Mouse (Mus musculus) Patski (cell line): Measurements from ENCODE around the gene Fam189a2. TPM values are rescaled to one million over a fixed set of nuclear protein-coding genes. Genes with fewer than 3 reads are reported as not detected.
A peak's percentile ranks its signal among the peaks of the same experiment; 100 is the strongest.

Experiments used
- ATAC-seq: fragments of 100-300 bp; one replicate; pipeline ENCODE4 v1.8.0; 2021
- CTCF ChIA-PET: fragments of 350-600 bp; sonication (Branson Sonifier 250); formaldehyde crosslinking; loops from one replicate; lab custom pipeline; 2022; ENCODE audit warnings: inconsistent platforms; lab: Charles Lee
- POLR2A ChIA-PET: fragments of 350-600 bp; sonication (Branson Sonifier 250); formaldehyde crosslinking; loops from one replicate; lab custom pipeline; 2022; ENCODE audit warnings: antibody characterized with exemption, inconsistent platforms; lab: Charles Lee
- DNase-seq: peaks from one replicate; pipeline ENCODE4 v3.0.0-alpha.2; 2011; ENCODE audit warnings: low read depth, low spot score
- H3K27me3 ChIP-seq: fragments of 371-371 bp; one replicate; pipeline ENCODE4 v1.5.1; 2021
- CTCF ChIP-seq: fragments of 100-300 bp; IDR thresholded peaks from one replicate; pipeline ENCODE4 v1.5.1; 2021
- in situ Hi-C: fragments of 300-500 bp; cut with MboI; formaldehyde crosslinking; loops from 3 replicates; pipeline ENCODE4 v1.11.1; 2018; ENCODE audit warnings: low pct_unique_long_range_greater_than_20kb, mixed read lengths
- polyA plus RNA-seq: library from polyadenylated mRNA; unstranded; gene quantifications from one replicate; pipeline ENCODE4 v1.2.3, GENCODE M21; 2021

Gene Fam189a2
- polyA plus RNA-seq, 1 experiment from 2014 or later = 2.3 TPM

GRCm38 (mm10) chr19:24054904-24055303, 24.1 kb upstream of the Fam189a2 start:
- in situ Hi-C loops = no loop called here
- ATAC-seq = peak; percentile 77
- POLR2A ChIA-PET = interaction anchor here (0.7 kb wide), 1 partner anchor 55 kb away, joined by 3 read pairs; no protein-coding TSS in a partner anchor

GRCm38 (mm10) chr19:24054265-24054664, 23.4 kb upstream of the Fam189a2 start:
- in situ Hi-C loops = no loop called here
- DNase-seq = no peak
- ChIA-PET POLR2A (no interaction called here), CTCF (interaction anchor here (1.0 to 1.5 kb wide), 2 partner anchors 18 to 81 kb away, joined by 3 read pairs; no protein-coding TSS in a partner anchor)
- H3K27me3 ChIP-seq = no peaks in the 10 kb centered on the region
- no peak for ATAC-seq
- no peak for TF ChIP-seq CTCF

More at GRCm38 (mm10) chr19:24054904-24055303, 24.1 kb upstream of the Fam189a2 start:
- peak; percentile 92 for DNase-seq
- CTCF ChIA-PET = interaction anchor here (1.0 to 1.5 kb wide), 3 partner anchors 19 to 82 kb away, joined by 3 read pairs; no protein-coding TSS in a partner anchor
- H3K27me3 ChIP-seq = no peaks in the 10 kb centered on the region
- no peak for TF ChIP-seq CTCF

- ATAC-seq (peak; percentile 45), DNase-seq (no peak)
- POLR2A ChIA-PET = interaction anchor here (0.6 kb wide), 1 partner anchor 831 kb away, joined by 3 read pairs; no protein-coding TSS in a partner anchor
- no peaks in the 10 kb centered on the region for H3K27me3 ChIP-seq
- CTCF ChIA-PET = interaction anchor here (1.0 to 1.5 kb wide), 2 partner anchors 9 to 45 kb away, joined by 3 to 4 read pairs; no protein-coding TSS in a partner anchor
- in situ Hi-C loops = no loop called here
- TF ChIP-seq CTCF = no peak
Observed at GRCm38 (mm10) chr19:24050514-24050913, 19.7 kb upstream of the Fam189a2 start.

- no peak for TF ChIP-seq CTCF
- CTCF ChIA-PET = interaction anchor here (0.6 to 1.3 kb wide), 3 partner anchors 9 to 60 kb away, joined by 3 to 4 read pairs (median 3); no protein-coding TSS in a partner anchor
- peaks cover 4% of the 10 kb centered on the region for H3K27me3 ChIP-seq
- DNase-seq (no peak), ATAC-seq (no peak)
- in situ Hi-C loops = no loop called here
- POLR2A ChIA-PET = no interaction called here
Observed at GRCm38 (mm10) chr19:24049329-24049728, 18.5 kb upstream of the Fam189a2 start.

- no peak for TF ChIP-seq CTCF
- in situ Hi-C loops = no loop called here
Observed at GRCm38 (mm10) chr19:24046395-24046993, 15.7 kb upstream of the Fam189a2 start.

GRCm38 (mm10) chr19:24042387-24042786, 11.6 kb upstream of the Fam189a2 start:
- peaks cover 6% of the 10 kb centered on the region for H3K27me3 ChIP-seq
- ATAC-seq (no peak), DNase-seq (no peak)
- in situ Hi-C loops = no loop called here
- POLR2A ChIA-PET = no interaction called here
- CTCF ChIA-PET = no interaction called here
- no peak for TF ChIP-seq CTCF

More at GRCm38 (mm10) chr19:24046395-24046993, 15.7 kb upstream of the Fam189a2 start:
- ATAC-seq = no peak
- H3K27me3 ChIP-seq = peaks cover 6% of the 10 kb centered on the region
- POLR2A ChIA-PET = no interaction called here
- CTCF ChIA-PET = no interaction called here
- no peak for DNase-seq

- H3K27me3 ChIP-seq = peaks cover 8% of the 10 kb centered on the region
- CTCF ChIA-PET = interaction anchor here (1.3 kb wide), 1 partner anchor 10 kb away, joined by 3 read pairs; no protein-coding TSS in a partner anchor
- TF ChIP-seq CTCF = no peak
- in situ Hi-C loops = no loop called here
- POLR2A ChIA-PET = no interaction called here
- DNase-seq (no peak), ATAC-seq (no peak)
Observed at GRCm38 (mm10) chr19:24039061-24039853, 8.4 kb upstream of the Fam189a2 start.

- in situ Hi-C loops = no loop called here
- H3K27me3 ChIP-seq = peaks cover 41% of the 10 kb centered on the region
- no peak for TF ChIP-seq CTCF
- ChIA-PET POLR2A (no interaction called here), CTCF (interaction anchor here (1.4 kb wide), 1 partner anchor 18 kb away, joined by 4 read pairs; no protein-coding TSS in a partner anchor)
- ATAC-seq (no peak), DNase-seq (no peak)
Observed at GRCm38 (mm10) chr19:24034367-24034766, 3.5 kb upstream of the Fam189a2 start.

- in situ Hi-C loops = no loop called here
- peaks cover 52% of the 10 kb centered on the region for H3K27me3 ChIP-seq
- DNase-seq (no peak), ATAC-seq (no peak)
- no peak for TF ChIP-seq CTCF
- ChIA-PET CTCF (no interaction called here), POLR2A (no interaction called here)
Observed at GRCm38 (mm10) chr19:24032654-24033236, 1.9 kb upstream of the Fam189a2 start.

GRCm38 (mm10) chr19:24030511-24030870, 328 bp downstream of the Fam189a2 start:
- in situ Hi-C loops = no loop called here
- no peak for DNase-seq
- peak; percentile 63 for ATAC-seq
- ChIA-PET CTCF (no interaction called here), POLR2A (no interaction called here)
- peaks cover 49% of the 10 kb centered on the region for H3K27me3 ChIP-seq
- no peak for TF ChIP-seq CTCF
